17 mouse cellular contexts compared by ENCODE assay signal in the genomic region with DNA sequence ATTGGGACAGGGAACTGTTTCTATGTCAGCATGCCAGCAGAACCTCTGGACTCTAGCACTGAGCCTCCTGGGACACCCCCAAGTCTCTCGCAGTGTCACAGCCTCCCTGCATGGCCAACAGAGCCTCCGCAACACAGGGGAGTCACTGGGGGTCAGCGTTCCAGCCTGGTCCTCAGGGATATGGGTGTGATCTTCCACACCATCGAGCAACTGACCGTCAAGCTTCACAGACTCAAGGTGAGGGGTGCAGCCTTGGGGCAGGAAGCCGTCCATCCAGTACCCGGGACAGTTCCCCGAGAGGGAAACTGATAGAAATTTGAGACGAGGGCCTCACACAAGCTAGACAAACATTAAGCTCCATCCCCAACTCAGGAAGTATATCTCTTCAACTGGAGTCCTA. TPM values are rescaled to one million over a fixed set of nuclear protein-coding genes. Genes with fewer than 3 reads are reported as not detected.
"Had no signal": no experiment of that assay in that cellular context is flagged by ENCODE, and none has a peak within 500 bp of the region (broad histone marks: within the 10 kb centered on the region; RNA-seq: fewer than 3 reads in every experiment).

No protein-coding gene starts in this region.

- H3K4me2 ChIP-seq: lung, embryonic 15.5 days; midbrain, embryonic 11.5 days; midbrain, embryonic 13.5 days; midbrain, embryonic 15.5 days; neural tube, embryonic 12.5 days; stomach, embryonic 15.5 days had no signal

- H3K4me3 ChIP-seq: lung, embryonic 15.5 days; megakaryocyte, embryonic 14.5 days; midbrain, embryonic 13.5 days; midbrain, embryonic 15.5 days; neural tube, embryonic 12.5 days; stomach, embryonic 15.5 days had no signal

- H3K27ac ChIP-seq: lung, embryonic 15.5 days; macrophage; midbrain, embryonic 13.5 days; midbrain, embryonic 15.5 days; neural tube, embryonic 12.5 days; stomach, embryonic 15.5 days; stomach, postnatal 0 days had no signal

- ATAC-seq: lung, postnatal 0 days; midbrain, embryonic 13.5 days; midbrain, embryonic 15.5 days had no signal

- H3K9ac ChIP-seq: lung, embryonic 15.5 days; midbrain, embryonic 13.5 days; midbrain, embryonic 15.5 days; neural tube, embryonic 12.5 days; stomach, embryonic 15.5 days had no signal

- H3K4me1 ChIP-seq: lung, embryonic 15.5 days; midbrain, embryonic 13.5 days; midbrain, embryonic 15.5 days; neural tube, embryonic 12.5 days; stomach, embryonic 15.5 days had no signal

- DNase-seq: lung, adult 2 months; lung, postnatal 14 days; lung, postnatal 36 days; right cerebral cortex, postnatal 14 days; thymus, adult 2 months; thymus, postnatal 25 days; thymus, postnatal 4 days had no signal

- H3K27me3 ChIP-seq: lung, embryonic 15.5 days; midbrain, embryonic 13.5 days; midbrain, embryonic 15.5 days; neural tube, embryonic 12.5 days; stomach, embryonic 15.5 days had no signal

- H3K9me3 ChIP-seq: lung, embryonic 15.5 days; megakaryocyte, embryonic 14.5 days; midbrain, embryonic 13.5 days; midbrain, embryonic 15.5 days; neural tube, embryonic 12.5 days; stomach, embryonic 15.5 days had no signal

RNA-seq across cellular contexts. Expression of a gene that starts 59.6 kb away (rescaled TPM):
- polyA plus RNA-seq: macrophage had no signal
